Mouse (Mus musculus): ENCODE measurements at regions not wholly inside any gene's neighbourhood (a gene's known extent, or its start where the extent isn't known, plus 50 kb on each side); places are given as distances from the start of the nearest gene placed in this dataset.

DNA sequence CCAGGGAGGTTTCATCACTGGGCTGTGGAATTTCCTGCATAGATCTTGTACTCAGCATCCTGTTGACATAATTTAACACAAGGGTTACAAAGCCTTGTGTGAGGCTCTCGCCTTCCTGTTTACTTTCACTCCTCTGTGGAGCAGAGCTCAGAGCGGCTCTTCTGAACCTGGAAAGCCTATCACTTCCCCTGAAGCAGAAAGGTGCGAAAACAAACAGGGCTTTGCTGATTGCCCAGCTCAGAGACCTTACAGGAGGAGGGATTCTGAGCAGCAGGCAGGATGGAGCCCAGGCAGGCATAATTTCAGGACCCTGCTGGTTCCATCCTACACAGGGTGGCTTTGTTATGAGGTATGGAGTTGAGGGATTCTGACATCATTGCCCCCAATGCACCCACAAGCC is 588.4 kb upstream of the Lcorl start:
- TF ChIP-seq CTCF (IDR thresholded peaks at IDR 0.05; ENCODE audit: extremely low read depth, insufficient read depth, insufficient read length, insufficient replicate concordance) (no peak), POLR2A (IDR thresholded peaks at IDR 0.05; ENCODE audit: low read depth, low read length) (no peak)

All from spleen, adult 2 months (tissue).